Mouse (Mus musculus) left cerebral cortex, adult 18-20 months (tissue): ENCODE results near the gene Prkg1. TPM values are rescaled to one million over a fixed set of nuclear protein-coding genes. Genes with fewer than 3 reads are reported as not detected.

ENCODE experiments used
- DNase-seq, 2 experiments: peaks; one replicate each; pipeline ENCODE4 v3.0.0; 2021 to 2022; ENCODE audit warnings: low spot score in 2 of 2, mixed read lengths in 1 of 2
- total RNA-seq, 2 experiments: library from RNA; stranded (reverse); gene quantifications; 2 replicates each; pipeline ENCODE4 v1.2.3; 2021

Gene Prkg1
- total RNA-seq, 2 experiments from 2014 or later, result 17.0 to 17.5 TPM

- no peak for DNase-seq
These were observed 863.8 kb downstream of the Prkg1 start for GRCm38 (mm10) chr19:30901025-30901424.

- DNase-seq, result peak in 1 of 2 experiments; percentile 15
These were observed 874.5 kb downstream of the Prkg1 start for GRCm38 (mm10) chr19:30890377-30890776.

GRCm38 (mm10) chr19:30889851-30890250 lies 875.0 kb downstream of the Prkg1 start:
- DNase-seq, result no peak

- DNase-seq, result no peak
These were observed 903.4 kb downstream of the Prkg1 start for GRCm38 (mm10) chr19:30861441-30861840.

GRCm38 (mm10) chr19:30851023-30851422 lies 913.8 kb downstream of the Prkg1 start:
- no peak for DNase-seq

- DNase-seq, result no peak
These were observed 919.9 kb downstream of the Prkg1 start for GRCm38 (mm10) chr19:30844916-30845315.

- no peak for DNase-seq
These were observed 921.2 kb downstream of the Prkg1 start for GRCm38 (mm10) chr19:30843637-30844036.

GRCm38 (mm10) chr19:30843052-30843564 lies 921.7 kb downstream of the Prkg1 start:
- no peak for DNase-seq

- DNase-seq, result no peak
These were observed 922.2 kb downstream of the Prkg1 start for GRCm38 (mm10) chr19:30842640-30843039.

GRCm38 (mm10) chr19:30833045-30833651 lies 931.7 kb downstream of the Prkg1 start:
- no peak for DNase-seq

- peak; percentile 8 to 16 for DNase-seq
These were observed 935.5 kb downstream of the Prkg1 start for GRCm38 (mm10) chr19:30829231-30829775.

- DNase-seq, result no peak
These were observed 937.0 kb downstream of the Prkg1 start for GRCm38 (mm10) chr19:30827820-30828219.

- no peak for DNase-seq
These were observed 938.7 kb downstream of the Prkg1 start for GRCm38 (mm10) chr19:30826106-30826505.

GRCm38 (mm10) chr19:30815661-30816060 lies 949.2 kb downstream of the Prkg1 start:
- no peak for DNase-seq

- no peak for DNase-seq
These were observed 958.6 kb downstream of the Prkg1 start for GRCm38 (mm10) chr19:30806265-30806664.

- no peak for DNase-seq
These were observed 984.0 kb downstream of the Prkg1 start for GRCm38 (mm10) chr19:30780803-30781202.

- no peak for DNase-seq
These were observed 996.5 kb downstream of the Prkg1 start for GRCm38 (mm10) chr19:30768316-30768715.

GRCm38 (mm10) chr19:30744426-30744825 lies 1020.4 kb downstream of the Prkg1 start:
- DNase-seq, result no peak

GRCm38 (mm10) chr19:30699130-30699529 lies 1065.7 kb downstream of the Prkg1 start:
- DNase-seq, result no peak

- DNase-seq, result no peak
These were observed 1073.6 kb downstream of the Prkg1 start for GRCm38 (mm10) chr19:30691258-30691657.

GRCm38 (mm10) chr19:30690691-30691090 lies 1074.1 kb downstream of the Prkg1 start:
- no peak for DNase-seq

- DNase-seq, result no peak
These were observed 1076.9 kb downstream of the Prkg1 start for GRCm38 (mm10) chr19:30687942-30688341.

- DNase-seq, result no peak
These were observed 1088.5 kb downstream of the Prkg1 start for GRCm38 (mm10) chr19:30676308-30676707.
